Mouse (Mus musculus): ENCODE data around the gene Gps2.
"Not testable (repeated sequence)": the region's sequence is repeated elsewhere in the genome, so short reads cannot be mapped to it uniquely, and the experiment has no call there.

Gps2 gene

DNA sequence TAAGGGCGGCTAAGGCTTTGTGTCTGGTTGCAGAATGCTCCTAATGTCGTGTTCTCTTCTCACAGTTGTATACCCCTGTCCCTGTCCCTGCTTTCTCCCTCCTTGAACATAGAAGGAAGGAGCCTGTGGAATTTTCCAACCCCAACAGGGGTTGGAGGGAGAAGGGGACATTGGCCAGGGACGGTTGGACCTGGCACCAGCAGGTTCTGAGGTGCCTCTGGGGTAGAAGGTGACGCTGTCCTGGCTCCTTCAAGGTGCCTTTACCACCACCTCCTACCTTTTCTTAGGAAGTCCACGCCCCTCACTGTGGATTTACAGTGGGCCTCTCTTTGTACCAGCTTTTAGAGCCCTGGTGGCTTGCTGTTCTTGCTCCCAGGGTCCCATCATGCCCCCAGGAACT, 24.1 kb downstream of the Gps2 start:
- no peak for DNase-seq

DNA sequence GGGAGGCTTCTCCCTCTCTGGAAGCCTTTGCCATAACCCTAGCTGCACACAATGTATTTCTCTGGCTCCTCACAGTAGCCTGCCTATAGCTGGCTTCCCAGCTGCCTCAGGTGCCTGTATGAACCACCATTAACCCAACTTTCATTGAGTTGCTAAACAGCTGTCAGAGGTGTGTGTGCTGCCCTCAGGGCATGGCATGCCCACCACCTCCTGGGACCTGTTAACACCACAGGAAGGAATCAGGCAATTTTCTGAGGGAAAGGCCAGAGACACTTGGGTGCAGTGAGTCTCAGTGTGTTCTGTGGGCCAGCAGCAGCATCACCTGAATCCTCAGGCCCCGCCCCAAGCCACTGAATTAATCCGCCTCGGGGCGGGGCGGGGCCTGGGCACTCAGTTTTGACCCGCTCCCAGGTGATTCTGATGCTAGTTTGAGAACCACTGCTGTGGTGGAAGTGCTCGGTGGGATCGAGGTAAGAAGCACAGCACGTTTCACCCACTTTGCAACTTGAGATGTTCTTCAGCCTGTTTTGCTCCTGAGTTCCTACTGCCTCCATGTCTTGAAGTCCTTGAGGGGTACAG, 24.8 kb downstream of the Gps2 start:
- DNase-seq, result no peak

DNA sequence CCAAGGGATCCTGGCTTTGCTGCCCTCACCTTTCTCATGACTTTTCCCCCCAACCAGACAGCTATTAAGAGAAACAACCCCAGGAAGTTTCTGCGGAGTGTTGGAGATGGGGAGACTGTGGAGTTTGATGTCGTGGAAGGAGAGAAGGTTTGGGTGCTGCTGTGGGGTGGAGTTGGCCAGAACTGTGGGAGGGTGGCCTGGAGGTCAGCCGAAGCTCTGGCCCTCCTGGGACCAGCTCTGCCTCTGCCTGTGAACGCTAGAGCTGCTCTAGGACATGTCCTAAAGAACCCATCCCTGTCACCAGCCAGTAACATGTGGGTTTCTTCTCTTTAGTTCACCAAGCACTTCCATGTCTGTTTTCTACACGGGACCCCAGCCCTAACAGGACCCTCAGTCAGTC, 25.5 kb downstream of the Gps2 start:
- no peak for DNase-seq

DNA sequence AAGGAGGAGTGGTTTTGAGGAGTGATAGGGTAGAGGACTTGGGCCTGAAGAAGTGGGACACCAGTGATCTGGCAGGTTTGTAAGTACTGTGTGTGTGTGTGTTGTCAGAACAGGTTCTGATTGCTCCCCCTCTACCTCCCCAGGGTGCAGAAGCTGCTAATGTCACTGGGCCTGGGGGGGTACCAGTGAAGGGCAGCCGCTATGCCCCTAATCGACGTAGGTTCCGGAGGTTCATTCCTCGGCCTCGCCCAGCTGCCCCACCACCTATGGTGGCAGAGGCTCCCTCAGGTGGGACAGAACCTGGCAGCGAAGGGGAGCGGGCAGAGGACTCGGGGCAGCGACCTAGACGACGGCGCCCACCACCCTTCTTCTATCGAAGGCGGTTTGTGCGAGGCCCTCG, 26.0 kb downstream of the Gps2 start:
- DNase-seq, result no peak

DNA sequence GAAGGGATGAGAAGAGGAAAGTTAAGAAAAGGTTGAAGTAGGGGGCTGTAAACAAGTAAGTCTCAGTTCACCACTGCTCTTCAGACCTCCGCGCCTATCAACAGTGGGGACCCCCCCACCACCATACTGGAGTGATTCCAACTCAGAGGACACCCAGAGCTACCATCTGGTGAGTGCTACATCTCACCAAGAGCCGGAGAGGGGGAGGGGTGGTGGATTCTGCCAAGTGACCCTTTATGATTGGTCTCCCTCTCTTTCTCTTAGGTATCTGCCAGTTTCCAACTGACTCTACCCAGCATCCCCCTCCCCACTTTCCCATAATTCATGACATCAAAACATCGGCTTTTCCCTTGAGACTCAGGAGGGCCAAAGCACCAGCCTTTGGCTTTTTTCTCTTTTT, 27.3 kb downstream of the Gps2 start:
- DNase-seq, result no peak

DNA sequence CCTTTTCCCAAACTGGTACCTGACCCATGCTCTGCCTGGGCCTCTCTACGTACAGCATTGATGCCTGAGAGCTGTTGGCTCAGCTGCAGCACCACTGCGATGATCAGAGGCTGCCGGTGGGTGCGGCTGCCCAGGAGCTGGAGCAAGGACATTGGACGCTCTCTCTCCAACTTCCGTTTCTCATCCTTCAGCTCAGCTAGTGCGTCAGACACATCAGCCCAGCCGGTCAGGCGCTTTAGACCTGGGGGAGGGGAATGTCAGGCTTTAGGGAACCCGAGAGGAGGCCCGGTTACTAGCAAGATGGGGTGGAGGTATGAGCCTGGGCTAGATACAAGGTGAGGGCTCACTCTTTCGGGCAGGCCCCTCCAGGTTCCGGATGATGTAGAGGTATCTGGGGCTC, 31.5 kb downstream of the Gps2 start:
- no peak for DNase-seq

DNA sequence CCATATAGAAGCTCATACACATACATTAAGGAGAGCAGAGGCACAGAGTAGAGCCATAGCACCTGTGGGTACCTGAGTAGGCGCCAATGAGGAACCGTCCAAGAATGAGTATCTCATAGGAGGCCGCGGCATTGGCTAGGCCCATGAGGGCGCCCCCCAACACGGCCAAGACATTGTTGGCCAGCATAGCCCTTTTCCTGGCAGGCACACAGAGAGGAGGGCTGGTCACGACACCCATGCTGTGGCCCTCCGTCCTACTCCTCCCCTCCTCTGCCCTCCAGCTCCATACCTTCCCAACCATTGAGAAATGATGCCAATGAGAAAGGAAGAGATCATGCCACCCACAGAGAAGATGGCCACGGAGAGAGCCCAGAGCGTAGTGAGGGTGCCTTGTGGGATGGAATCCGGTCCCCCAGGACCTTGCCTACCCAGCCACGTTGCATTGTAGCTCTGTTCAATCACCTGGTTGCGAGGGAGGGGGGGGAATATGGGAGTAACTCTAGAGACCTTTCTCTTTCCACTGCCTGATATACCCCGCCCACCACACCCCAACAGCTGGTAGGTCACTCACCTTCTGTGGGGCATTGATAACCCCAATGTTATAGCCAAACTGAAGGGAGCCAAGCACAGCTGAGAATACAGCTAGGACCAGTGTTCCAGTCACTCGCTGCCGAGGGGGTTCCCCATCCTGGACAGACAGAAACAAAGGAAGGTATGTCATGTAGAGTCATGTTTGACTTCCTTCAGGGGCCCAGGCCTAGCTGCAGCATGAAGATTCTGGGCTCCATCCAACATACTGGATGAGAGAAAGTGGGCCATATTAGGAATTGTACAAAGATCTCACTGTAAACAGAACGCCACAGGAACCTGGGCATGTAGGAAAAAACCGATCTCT, 32.6 kb downstream of the Gps2 start:
- no peak for DNase-seq

DNA sequence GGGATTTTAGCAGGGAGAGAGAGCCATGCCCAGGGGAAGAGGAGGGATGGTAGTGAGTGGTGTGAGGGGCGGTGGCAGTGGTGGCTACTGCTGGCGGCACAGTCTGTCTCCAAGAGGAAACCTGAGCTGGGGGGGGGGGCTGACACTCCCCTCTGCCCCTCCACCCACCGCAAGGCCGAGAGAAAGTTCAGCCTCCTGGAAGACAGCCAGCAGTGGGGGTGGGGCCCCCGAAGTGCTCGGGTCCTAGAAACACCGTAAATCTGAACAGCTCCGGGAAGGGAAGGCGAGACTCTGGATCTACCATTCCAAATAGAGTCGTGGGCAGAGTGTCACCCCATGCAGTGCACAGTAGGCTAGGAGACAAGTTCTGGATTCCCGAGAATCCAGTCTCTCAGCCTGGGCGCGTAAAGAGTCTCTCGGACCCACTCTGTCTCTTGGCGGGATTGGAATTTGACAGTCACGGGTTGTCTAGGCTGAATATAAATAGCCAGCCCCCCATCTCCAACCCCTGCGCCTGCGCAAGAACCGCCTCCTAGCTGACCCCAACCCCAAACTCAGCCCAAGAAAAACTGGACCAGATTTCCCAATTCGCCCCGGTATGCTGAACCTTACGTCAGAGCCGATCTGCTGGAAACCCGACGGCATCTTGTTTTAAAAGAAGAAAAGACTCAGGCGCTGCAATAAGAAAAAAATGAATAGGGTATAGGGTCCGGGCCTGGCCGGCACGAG, 33.8 kb downstream of the Gps2 start:
- peak; percentile 73 for DNase-seq

DNA sequence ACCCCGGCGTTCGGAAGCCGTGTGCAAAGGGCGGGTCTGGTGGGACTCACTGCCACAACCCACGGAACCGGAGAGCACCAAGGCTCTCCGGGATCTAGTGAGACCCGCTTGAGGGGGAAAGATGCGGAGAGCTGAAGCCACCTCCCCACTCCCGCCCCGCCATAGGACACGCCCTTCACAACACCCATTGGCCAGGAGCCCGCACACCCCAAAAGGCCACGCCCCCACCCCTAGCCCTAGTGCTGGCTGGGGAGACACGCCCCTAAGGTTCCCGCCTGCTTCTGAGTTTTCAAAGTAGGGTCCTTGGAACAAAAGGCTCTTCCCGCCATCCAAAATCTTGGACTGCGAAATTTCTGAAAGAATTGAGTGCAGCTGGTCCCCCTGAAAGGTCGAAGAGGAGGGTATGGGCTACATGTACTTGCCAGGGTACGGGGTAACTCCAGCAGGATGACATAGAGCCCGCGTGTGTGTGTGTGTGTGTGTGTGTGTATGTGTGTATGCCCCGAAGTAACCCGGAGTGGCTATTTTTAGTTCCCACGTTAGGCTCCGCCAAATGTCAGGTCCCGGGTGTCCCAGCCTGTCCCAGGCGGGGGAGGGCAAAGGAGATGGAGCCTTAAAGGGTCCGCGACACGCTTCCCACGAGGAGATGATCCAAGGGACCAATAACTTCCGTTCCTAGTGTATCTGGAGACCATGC, 34.5 kb downstream of the Gps2 start, which contains the start of gene Slc2a4:
Gene Slc2a4 (minus strand): TSS at position 123 of the 697 bp plus-strand sequence.
- DNase-seq, result peak; percentile 99

DNA sequence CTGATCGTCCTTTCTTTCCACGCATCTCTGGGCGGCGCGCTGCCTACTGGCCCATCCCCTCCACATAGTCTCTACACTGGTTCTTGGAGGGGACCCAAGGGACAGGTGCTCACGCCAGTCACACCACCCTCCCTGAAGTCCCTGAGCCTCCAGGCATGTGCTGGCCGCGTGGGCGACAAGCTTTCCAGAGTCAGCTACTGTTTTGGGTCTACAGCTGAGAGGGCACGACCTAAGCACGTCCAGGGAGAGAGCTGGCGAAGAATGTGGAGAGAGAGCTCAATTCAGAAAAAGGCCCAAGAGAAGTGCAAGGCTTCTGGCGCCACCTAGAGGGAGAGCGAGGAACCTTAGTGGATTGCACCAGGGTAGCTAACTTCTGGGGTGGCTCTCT, 35.1 kb downstream of the Gps2 start:
- peak; percentile 93 for DNase-seq

DNA sequence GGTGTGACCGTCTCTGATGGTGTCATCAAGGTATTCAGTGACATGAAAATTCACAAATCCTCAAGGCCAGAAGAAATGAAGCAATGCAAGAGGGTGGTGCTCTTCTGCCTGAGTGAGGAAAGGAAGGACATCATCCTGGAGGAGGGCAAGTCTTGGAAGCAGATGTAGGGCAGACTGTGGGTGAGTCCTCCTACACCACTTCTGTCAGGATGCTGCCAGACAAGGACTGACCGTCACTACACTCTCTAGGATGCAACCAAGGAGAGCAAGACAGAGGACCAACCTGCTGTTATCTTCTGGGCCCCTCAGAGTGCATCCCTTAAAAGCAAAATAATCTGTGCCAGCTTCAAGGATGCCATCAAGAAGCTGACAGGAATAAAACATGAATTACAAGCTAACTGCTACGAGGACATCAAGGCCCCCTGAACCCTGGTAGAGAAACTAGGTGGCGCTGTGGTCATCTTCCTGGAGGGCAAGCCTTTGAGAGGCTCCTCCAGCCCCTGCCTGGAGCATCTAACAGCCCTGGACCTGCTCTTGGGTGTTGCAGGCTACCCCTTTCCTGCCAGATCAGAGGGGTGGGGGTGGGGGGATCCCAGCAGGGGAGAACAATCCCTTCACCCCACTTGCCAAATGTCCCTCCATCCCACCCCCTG, 37.2 kb downstream of the Gps2 start:
- DNase-seq, result peak; percentile 57

DNA sequence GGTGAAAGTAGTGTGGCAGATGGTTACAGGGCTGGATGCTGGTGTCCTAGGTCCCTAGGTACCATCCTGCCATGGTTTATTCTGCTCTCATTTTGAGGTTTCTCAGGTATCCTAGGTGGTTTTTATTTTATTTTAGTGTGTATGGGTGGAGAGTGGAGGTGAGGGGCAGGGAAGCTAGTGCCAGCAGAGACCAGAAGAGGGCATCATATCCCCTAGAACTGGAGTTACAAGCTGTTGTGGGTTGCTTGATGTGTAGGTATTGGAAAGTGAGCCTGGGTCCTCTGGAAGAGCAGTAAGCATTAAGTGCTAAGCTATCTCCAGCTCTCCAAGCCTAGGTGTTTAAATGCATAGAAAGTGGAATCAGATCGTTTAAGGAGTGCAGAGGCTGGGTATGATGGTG, 38.6 kb downstream of the Gps2 start:
- no peak for DNase-seq

DNA sequence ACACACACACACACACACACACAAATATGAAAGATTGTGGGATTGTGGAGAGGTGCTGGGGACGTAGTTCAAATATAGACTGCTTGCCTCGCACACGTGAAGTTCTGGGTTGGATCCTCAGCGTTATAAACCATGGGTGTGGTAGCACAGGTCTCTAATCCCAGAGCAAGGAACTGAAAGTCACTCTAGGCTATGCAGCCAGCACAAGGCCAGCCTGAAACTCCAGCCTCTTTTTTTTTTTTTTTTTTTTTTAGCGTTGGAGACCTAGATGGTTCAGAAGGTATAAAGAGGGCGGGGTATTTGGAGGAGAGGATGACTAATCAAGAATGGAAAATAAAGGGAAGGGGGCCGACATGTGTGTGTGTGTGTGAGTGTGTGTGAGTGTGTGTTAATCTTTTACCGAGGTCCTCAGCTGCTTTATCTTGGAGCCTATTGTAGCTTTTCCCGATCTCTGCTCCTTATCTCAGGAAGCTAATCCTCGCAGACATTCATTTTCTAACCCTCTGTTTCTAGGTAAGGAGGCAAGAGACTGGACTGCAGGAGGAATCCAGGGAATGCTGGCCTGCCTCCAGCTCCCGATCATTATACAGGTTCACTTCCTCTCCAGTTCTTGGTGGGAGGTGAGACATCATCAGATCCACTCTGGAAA, 39.7 kb downstream of the Gps2 start:
- DNase-seq, result no peak

DNA sequence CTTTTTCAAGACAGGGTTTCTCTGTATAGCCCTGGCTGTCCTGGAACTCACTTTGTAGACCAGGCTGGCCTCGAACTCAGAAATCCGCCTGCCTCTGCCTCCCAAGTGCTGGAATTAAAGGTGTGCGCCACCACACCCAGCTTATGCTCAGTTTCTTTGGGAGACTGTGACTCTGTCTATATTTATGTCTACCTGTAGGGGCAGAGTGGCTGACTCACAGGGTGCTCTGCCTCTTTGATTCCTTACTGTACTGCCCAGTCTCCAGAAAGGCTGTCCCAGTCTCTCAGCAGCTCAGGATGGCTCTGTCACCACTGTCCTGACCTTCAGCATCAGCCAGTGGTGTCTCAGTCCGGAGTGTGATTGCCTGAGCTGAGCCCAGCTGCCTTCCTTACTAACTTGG, 41.9 kb downstream of the Gps2 start:
- DNase-seq, result not testable (repeated sequence)

DNA sequence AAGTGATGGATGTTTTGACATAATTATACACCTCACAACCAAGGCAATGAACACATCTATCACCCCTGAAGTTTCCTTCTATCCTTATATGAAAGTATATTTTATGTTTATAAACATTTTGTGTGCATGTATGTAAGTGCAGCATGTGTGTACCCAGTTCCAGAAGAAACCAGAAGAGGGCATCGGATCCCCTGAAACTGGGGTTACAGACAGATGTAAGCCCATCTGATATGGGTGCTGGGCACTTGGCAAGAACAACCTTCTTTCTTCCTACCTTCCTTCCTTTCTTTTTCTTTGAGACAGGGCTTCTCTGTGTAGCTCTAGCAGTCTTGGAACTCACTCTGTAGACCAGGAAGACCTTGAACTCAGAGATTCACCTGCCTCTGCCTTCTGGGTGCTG, 42.5 kb downstream of the Gps2 start:
- no peak for DNase-seq

DNA sequence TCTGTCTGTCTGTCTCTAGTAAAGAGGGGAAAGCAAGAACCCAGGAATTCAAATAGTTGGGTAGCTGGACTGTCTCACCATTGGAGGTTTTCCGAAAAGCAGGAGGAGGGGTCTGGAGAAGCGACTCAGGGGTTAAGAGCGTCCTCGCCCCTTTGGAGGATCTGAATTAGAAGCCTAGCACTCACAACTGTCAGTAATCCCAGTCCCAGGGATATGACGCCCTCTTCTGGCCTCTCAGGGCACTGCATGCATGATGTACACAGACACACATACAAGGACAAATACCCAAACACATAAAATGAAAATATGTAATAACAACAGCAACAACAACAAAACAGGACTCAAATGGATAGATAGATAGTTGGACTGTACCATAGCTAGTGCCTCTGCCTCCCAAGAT, 46.9 kb downstream of the Gps2 start:
- DNase-seq, result no peak

DNA sequence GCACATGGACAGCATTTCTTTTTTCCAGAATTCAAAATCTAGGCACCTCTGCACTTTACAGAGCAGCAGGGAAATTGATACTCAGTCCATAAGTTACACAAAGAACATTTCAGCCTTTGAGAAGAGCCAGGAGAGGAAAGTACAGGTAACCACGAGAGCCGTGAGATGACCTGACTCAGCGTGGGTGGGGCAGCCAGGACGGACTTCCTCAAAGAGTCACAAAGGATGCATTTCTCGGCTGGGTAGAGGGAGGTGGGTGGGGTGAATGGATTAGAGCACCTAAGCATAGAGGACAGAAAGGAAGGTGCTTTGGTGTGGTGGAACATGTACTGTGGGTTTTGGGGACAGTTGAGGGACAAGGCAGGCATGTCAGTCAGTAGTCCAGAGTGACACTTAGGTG, 48.2 kb downstream of the Gps2 start:
- no peak for DNase-seq

DNA sequence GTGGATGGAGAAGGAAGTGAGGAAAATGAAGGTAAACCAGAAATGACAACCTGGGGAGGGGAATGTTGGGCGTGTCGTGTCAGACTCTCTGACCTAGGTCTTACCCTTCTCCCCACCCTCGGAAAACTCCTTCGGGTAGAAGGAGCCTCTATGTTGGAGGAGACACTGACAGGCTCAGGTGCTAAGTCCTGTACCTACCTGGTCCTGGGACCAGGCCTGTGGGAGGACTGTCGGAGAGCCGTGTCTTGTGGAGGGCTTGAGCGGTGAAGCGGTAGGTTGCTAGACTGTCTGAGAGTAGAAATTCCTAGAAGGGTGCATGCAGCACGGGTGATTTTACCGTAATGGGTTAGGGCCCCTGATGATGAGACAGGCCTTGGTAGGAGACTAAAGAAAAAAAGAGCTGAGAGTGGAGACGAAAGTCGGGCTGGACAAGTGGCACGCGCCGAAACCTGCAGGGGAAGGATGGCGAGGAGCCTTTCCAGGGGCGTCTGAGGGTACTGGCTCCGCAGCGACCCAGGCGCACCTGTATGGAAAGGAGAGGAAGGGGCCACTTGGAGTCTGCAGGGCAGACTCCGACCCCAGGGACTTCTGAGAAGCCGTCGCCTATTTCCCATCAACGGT, 51.1 kb downstream of the Gps2 start, which contains the start of gene Cldn7:
Gene Cldn7 (plus strand): TSS at position 130 of the 621 bp plus-strand sequence.
- no peak for DNase-seq

DNA sequence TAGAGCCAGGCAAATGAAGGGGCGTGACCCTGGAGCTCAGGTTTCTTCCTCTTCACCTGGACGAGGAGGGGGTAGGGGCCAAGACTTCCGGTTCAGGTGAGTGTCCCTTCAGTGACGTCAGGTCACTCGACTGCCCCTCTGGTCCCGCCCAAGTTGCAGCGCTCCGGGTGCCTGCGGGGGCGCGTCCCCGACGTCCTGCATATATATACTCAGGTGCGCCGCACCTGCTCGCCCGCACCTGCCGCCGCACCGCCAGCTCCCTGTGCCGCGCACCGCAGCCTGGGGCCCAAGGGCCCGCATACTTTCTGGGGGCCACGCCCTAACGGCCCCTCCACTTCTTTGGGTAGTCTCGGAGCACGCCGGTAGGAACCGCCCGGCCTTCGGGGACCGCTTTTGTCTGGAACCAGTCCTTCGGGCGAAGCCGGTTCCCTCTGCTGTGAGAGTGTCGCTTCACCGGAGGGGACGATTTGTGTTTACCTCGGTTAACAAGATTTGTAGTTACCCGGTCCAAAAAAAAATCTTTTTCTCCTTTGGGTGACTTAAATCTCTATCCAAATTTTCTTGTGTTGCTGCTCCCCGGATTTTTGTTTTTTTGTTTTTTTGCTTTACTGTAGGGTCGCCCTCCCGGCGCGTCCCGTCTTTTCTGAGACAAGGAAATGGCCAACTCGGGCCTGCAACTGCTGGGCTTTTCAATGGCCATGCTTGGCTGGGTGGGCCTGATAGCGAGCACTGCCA, 51.8 kb downstream of the Gps2 start:
- DNase-seq, result peak; percentile 31
